Mouse (Mus musculus) forebrain, embryonic 11.5 days (tissue): ENCODE measurements at regions not wholly inside any gene's neighbourhood (a gene's known extent, or its start where the extent isn't known, plus 50 kb on each side); places are given as distances from the start of the nearest gene placed in this dataset.

Source experiments
- ATAC-seq: fragments of 200-750 bp; cut with Nextera tagmentation; replicated peaks from 2 replicates; pipeline ENCODE4 v1.8.0; 2017; ENCODE audit warnings: moderate TSS enrichment; ENCODE audit not compliant: low FRiP score
- DNase-seq: peaks from one replicate; pipeline ENCODE4 v3.0.0-alpha.2; 2017; ENCODE audit warnings: low spot score
- H3K27ac ChIP-seq: fragments of 300-500 bp; sonication (generic); 2 replicates; pipeline ENCODE4 v1.5.1; 2014; ENCODE audit warnings: low read depth, low read length
- H3K27me3 ChIP-seq: fragments of 300-500 bp; sonication (generic); 2 replicates; pipeline ENCODE4 v1.6.1; 2014; ENCODE audit warnings: mild to moderate bottlenecking, low read length, mixed read lengths; ENCODE audit not compliant: control insufficient read depth, insufficient read depth
- H3K36me3 ChIP-seq: fragments of 300-500 bp; sonication (generic); 2 replicates; pipeline ENCODE4 v1.6.1; 2014; ENCODE audit warnings: mild to moderate bottlenecking, low read length, moderate library complexity, mixed read lengths; ENCODE audit not compliant: control insufficient read depth, insufficient read depth
- H3K4me1 ChIP-seq: fragments of 300-500 bp; sonication (generic); replicated peaks from 2 replicates; pipeline ENCODE4 v1.6.1; 2014; ENCODE audit warnings: low read length, mixed read lengths; ENCODE audit not compliant: control insufficient read depth, insufficient read depth
- H3K4me2 ChIP-seq: fragments of 300-500 bp; sonication (generic); 2 replicates; pipeline ENCODE4 v1.6.1; 2014; ENCODE audit warnings: low read depth, mild to moderate bottlenecking, low read length, moderate library complexity, mixed read lengths; ENCODE audit not compliant: severe bottlenecking
- H3K4me3 ChIP-seq: fragments of 300-500 bp; sonication (generic); 2 replicates; pipeline ENCODE4 v1.5.1; 2014; ENCODE audit warnings: low read depth, low read length
- H3K9ac ChIP-seq: fragments of 300-500 bp; sonication (generic); 2 replicates; pipeline ENCODE4 v1.6.1; 2014; ENCODE audit warnings: low read length
- H3K9me3 ChIP-seq: fragments of 300-500 bp; sonication (generic); 2 replicates; pipeline ENCODE4 v1.6.1; 2016; ENCODE audit warnings: low read length, mixed read lengths; ENCODE audit not compliant: control insufficient read depth
- WGBS: fragments of 180-500 bp; shearing (Covaris S2); extraction: QIAGEN DNeasy Blood & Tissue Kit; methylation state at CpG from one replicate; pipeline ENCODE4 v1.1.7; 2014; 5-methylcytosine and 5-hydroxymethylcytosine counted together

- no peaks in the 10 kb centered on the region for H3K9me3 ChIP-seq
- no peak overlapping the region for H3K4me3 ChIP-seq
- H3K4me1 ChIP-seq, result no peaks in the 10 kb centered on the region
- DNase-seq (no peak), ATAC-seq (no peak)
- no peak overlapping the region for H3K4me2 ChIP-seq
- H3K36me3 ChIP-seq, result no peaks in the 10 kb centered on the region
- H3K27me3 ChIP-seq, result no peaks in the 10 kb centered on the region
- no peak overlapping the region for H3K9ac ChIP-seq
- H3K27ac ChIP-seq, result no peak overlapping the region
- WGBS, result 79% methylated on average over 1 of the region's 1 CpGs
These were observed 162.2 kb upstream of the Ppargc1a start for GRCm38 (mm10) chr5:51729771-51730170.

DNA sequence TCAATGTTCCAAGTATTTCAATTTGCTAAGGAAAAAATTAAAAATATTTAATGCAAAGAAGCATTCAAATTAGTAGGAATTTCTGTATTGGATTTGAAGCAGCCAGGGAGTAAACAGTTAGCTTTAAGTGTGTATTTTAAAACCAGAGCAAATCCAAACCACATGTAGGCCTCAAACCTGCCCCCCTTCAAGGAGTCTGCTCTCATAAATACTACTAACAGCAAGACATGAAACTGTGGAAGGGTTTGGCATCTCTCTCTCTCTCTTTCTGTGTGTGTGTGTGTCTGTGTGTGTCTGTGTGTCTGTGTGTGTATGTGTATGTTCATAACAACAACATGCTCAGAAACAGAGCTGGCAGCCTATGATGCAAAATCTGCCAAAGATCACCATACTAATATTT, 159.2 kb upstream of the Ppargc1a start:
- H3K27me3 ChIP-seq, result no peaks in the 10 kb centered on the region
- H3K36me3 ChIP-seq, result no peaks in the 10 kb centered on the region
- H3K9ac ChIP-seq, result no peak overlapping the region
- no peaks in the 10 kb centered on the region for H3K4me1 ChIP-seq
- no peaks in the 10 kb centered on the region for H3K9me3 ChIP-seq
- no peak overlapping the region for H3K27ac ChIP-seq
- ATAC-seq (no peak), DNase-seq (no peak)
- H3K4me3 ChIP-seq, result no peak overlapping the region
- H3K4me2 ChIP-seq, result no peak overlapping the region

DNA sequence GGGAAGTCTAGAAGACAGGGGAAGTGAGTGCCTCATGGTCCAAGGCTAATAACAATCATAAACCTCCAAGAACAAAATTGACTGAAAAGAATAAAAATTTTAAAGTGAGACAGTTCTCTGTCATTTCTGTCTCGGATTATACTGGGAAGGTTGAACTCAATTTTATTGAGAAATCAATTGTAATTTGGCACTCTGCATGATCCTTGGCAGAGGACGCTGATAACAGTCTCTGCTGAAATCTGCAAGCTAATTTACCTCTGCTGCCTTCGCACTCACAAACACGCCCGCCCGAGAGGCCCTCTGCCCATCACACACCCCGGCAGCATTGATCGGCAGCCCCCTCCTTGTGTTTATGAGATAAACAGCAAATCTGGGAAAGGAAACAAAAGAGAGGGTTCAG, 151.4 kb upstream of the Ppargc1a start:
- 91% methylated on average over 8 of the region's 8 CpGs for WGBS
- Histone ChIP-seq H3K4me2 (no peak overlapping the region), H3K9ac (no peak overlapping the region)

GRCm38 (mm10) chr5:51718451-51718850, 150.9 kb upstream of the Ppargc1a start:
- no peak for ATAC-seq
- 88% methylated on average over 1 of the region's 1 CpGs for WGBS

More for the DNA sequence above, 151.4 kb upstream of the Ppargc1a start:
- Histone ChIP-seq H3K9me3 (no peaks in the 10 kb centered on the region), H3K27me3 (no peaks in the 10 kb centered on the region), H3K27ac (no peak overlapping the region), H3K4me1 (no peaks in the 10 kb centered on the region), H3K36me3 (no peaks in the 10 kb centered on the region), H3K4me3 (no peak overlapping the region)
- DNase-seq, result no peak
- ATAC-seq, result no peak

GRCm38 (mm10) chr5:51711860-51712560, 144.5 kb upstream of the Ppargc1a start:
- ATAC-seq, result no peak
- WGBS, result 80% methylated on average over 8 of the region's 8 CpGs
- H3K36me3 ChIP-seq, result no peaks in the 10 kb centered on the region
- no peak overlapping the region for H3K4me2 ChIP-seq
- DNase-seq, result no peak
- no peak overlapping the region for H3K27ac ChIP-seq
- no peak overlapping the region for H3K9ac ChIP-seq
- no peaks in the 10 kb centered on the region for H3K27me3 ChIP-seq
- H3K4me3 ChIP-seq, result no peak overlapping the region
- no peaks in the 10 kb centered on the region for H3K9me3 ChIP-seq
- H3K4me1 ChIP-seq, result no peaks in the 10 kb centered on the region

More at GRCm38 (mm10) chr5:51718451-51718850, 150.9 kb upstream of the Ppargc1a start:
- H3K4me2 ChIP-seq, result no peak overlapping the region
- no peaks in the 10 kb centered on the region for H3K9me3 ChIP-seq
- no peaks in the 10 kb centered on the region for H3K27me3 ChIP-seq
- DNase-seq, result no peak
- no peaks in the 10 kb centered on the region for H3K36me3 ChIP-seq
- no peak overlapping the region for H3K27ac ChIP-seq
- H3K4me3 ChIP-seq, result no peak overlapping the region
- no peak overlapping the region for H3K9ac ChIP-seq
- H3K4me1 ChIP-seq, result no peaks in the 10 kb centered on the region

DNA sequence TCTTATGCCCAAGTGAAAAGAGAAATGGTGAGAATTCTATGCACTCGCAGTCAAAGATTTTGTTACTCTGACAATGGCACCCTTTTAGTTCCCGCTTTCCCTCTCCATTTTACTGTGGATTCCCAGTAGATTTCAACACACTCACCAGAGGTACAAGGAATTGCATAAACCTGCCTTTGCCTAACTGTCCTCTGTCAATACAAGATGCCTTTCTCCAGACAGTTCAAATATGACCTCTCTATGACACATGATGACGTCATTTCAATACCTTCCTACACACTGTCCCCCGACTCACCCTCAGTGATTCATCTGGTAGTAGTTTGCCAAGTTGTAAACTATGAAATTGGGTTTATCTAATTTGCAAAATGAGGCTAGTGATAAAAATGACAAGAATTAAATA, 143.1 kb upstream of the Ppargc1a start:
- no peak overlapping the region for H3K27ac ChIP-seq
- H3K36me3 ChIP-seq, result no peaks in the 10 kb centered on the region
- H3K4me1 ChIP-seq, result no peaks in the 10 kb centered on the region
- DNase-seq, result no peak
- H3K27me3 ChIP-seq, result no peaks in the 10 kb centered on the region
- ATAC-seq, result no peak
- H3K9ac ChIP-seq, result no peak overlapping the region
- no peaks in the 10 kb centered on the region for H3K9me3 ChIP-seq
- no peak overlapping the region for H3K4me3 ChIP-seq
- 93% methylated on average over 4 of the region's 4 CpGs for WGBS
- no peak overlapping the region for H3K4me2 ChIP-seq

- Histone ChIP-seq H3K27me3 (no peaks in the 10 kb centered on the region), H3K36me3 (no peaks in the 10 kb centered on the region), H3K4me3 (no peak overlapping the region), H3K27ac (no peak overlapping the region), H3K4me1 (no peaks in the 10 kb centered on the region), H3K9ac (no peak overlapping the region), H3K4me2 (no peak overlapping the region), H3K9me3 (no peaks in the 10 kb centered on the region)
- no peak for ATAC-seq
- DNase-seq, result no peak
- 87% methylated on average over 6 of the region's 6 CpGs for WGBS
These were observed 142.0 kb upstream of the Ppargc1a start for GRCm38 (mm10) chr5:51709447-51709991.

- no peaks in the 10 kb centered on the region for H3K4me1 ChIP-seq
- H3K27me3 ChIP-seq, result no peaks in the 10 kb centered on the region
- H3K9ac ChIP-seq, result no peak overlapping the region
- ATAC-seq (no peak), DNase-seq (no peak)
- H3K4me3 ChIP-seq, result no peak overlapping the region
- no peak overlapping the region for H3K4me2 ChIP-seq
- H3K9me3 ChIP-seq, result no peaks in the 10 kb centered on the region
- WGBS, result 93% methylated on average over 4 of the region's 4 CpGs
- no peaks in the 10 kb centered on the region for H3K36me3 ChIP-seq
- no peak overlapping the region for H3K27ac ChIP-seq
These were observed 112.4 kb upstream of the Ppargc1a start for GRCm38 (mm10) chr5:51679884-51680283.

DNA sequence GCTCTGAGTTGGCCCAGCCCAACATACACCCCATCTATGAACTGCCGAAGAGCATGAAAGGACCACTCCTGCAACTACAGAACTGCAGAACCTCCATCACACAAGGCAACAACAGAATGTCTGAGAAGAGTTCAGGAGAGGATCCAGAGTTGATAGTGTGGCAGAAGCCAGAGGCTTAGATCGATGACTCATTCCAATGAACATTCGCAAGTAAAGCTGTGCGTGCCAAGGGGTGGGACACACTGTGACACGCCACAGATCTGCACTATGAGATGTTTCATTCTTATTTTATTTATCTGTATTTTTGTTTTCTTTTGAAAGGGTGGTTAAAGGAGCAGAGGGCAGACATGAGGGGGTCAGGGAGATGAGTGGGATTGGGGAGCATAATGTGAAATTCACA, 103.7 kb upstream of the Ppargc1a start:
- Histone ChIP-seq H3K9ac (no peak overlapping the region), H3K27ac (no peak overlapping the region), H3K4me2 (no peak overlapping the region), H3K4me3 (no peak overlapping the region), H3K9me3 (no peaks in the 10 kb centered on the region), H3K4me1 (no peaks in the 10 kb centered on the region), H3K36me3 (no peaks in the 10 kb centered on the region), H3K27me3 (no peaks in the 10 kb centered on the region)
- no peak for DNase-seq
- ATAC-seq, result no peak
- 95% methylated on average over 5 of the region's 5 CpGs for WGBS
